Mouse (Mus musculus) embryonic facial prominence, embryonic 15.5 days (tissue): Measurements from ENCODE around the gene Pacs2. TPM values are rescaled to one million over a fixed set of nuclear protein-coding genes. Genes with fewer than 3 reads are reported as not detected.
A peak's percentile ranks its signal among the peaks of the same experiment; 100 is the strongest.

ENCODE experiments used
- ATAC-seq: fragments of 200-750 bp; cut with Nextera tagmentation; 2 replicates; pipeline ENCODE4 v1.8.0; 2017; ENCODE audit warnings: low read depth, moderate TSS enrichment; ENCODE audit not compliant: insufficient number of reproducible peaks, low FRiP score, low TSS enrichment
- H3K27ac ChIP-seq: fragments of 300-500 bp; sonication (generic); replicated peaks from 2 replicates; pipeline ENCODE4 v1.5.1; 2015; ENCODE audit warnings: mild to moderate bottlenecking, inconsistent platforms
- H3K27me3 ChIP-seq: fragments of 300-500 bp; sonication (generic); 2 replicates; pipeline ENCODE4 v1.6.1; 2015; ENCODE audit warnings: inconsistent platforms
- H3K36me3 ChIP-seq: fragments of 300-500 bp; sonication (generic); 2 replicates; pipeline ENCODE4 v1.6.1; 2015; ENCODE audit warnings: mild to moderate bottlenecking, inconsistent platforms
- H3K4me1 ChIP-seq: fragments of 300-500 bp; sonication (generic); 2 replicates; pipeline ENCODE4 v1.6.1; 2015; ENCODE audit warnings: inconsistent platforms
- H3K4me2 ChIP-seq: fragments of 300-500 bp; sonication (generic); replicated peaks from 2 replicates; pipeline ENCODE4 v1.6.1; 2015; ENCODE audit warnings: mild to moderate bottlenecking, inconsistent platforms
- H3K4me3 ChIP-seq: fragments of 300-500 bp; sonication (generic); replicated peaks from 2 replicates; pipeline ENCODE4 v1.5.1; 2015; ENCODE audit warnings: mild to moderate bottlenecking, inconsistent platforms
- H3K9ac ChIP-seq: fragments of 300-500 bp; sonication (generic); 2 replicates; pipeline ENCODE4 v1.6.1; 2015; ENCODE audit warnings: inconsistent platforms
- H3K9me3 ChIP-seq: fragments of 300-500 bp; sonication (generic); replicated peaks from 2 replicates; pipeline ENCODE4 v1.6.1; 2016; ENCODE audit warnings: inconsistent platforms
- WGBS: fragments of 180-500 bp; shearing (Covaris S2); methylation state at CpG from one replicate; pipeline ENCODE4 v1.1.7; 2015; 5-methylcytosine and 5-hydroxymethylcytosine counted together
- polyA plus RNA-seq: library from polyadenylated mRNA; unstranded; fragments of >200 nt; fragmentation: Nextera tagmentation; extraction: Ambion mirVana; gene quantifications from 2 replicates; pipeline ENCODE4 v1.2.1, GENCODE M21; 2015

Gene Pacs2
- polyA plus RNA-seq, 1 experiment from 2014 or later = 17.4 TPM

- H3K27ac ChIP-seq = no peak overlapping the region
- no peak for ATAC-seq
- WGBS = 85% methylated on average over 6 of the region's 6 CpGs
- H3K9ac ChIP-seq = no peak overlapping the region
- H3K4me2 ChIP-seq = no peak overlapping the region
- H3K27me3 ChIP-seq = no peaks in the 10 kb centered on the region
- peaks cover 24% of the 10 kb centered on the region for H3K4me1 ChIP-seq
- no peaks in the 10 kb centered on the region for H3K9me3 ChIP-seq
- peaks cover 46% of the 10 kb centered on the region for H3K36me3 ChIP-seq
- H3K4me3 ChIP-seq = no peak overlapping the region
Measured at GRCm38 (mm10) chr12:113071321-113071720, 57.0 kb downstream of the Pacs2 start.

GRCm38 (mm10) chr12:113071827-113072226 lies 57.5 kb downstream of the Pacs2 start:
- Histone ChIP-seq H3K4me2 (no peak overlapping the region), H3K9me3 (no peaks in the 10 kb centered on the region), H3K4me1 (peaks cover 24% of the 10 kb centered on the region), H3K27ac (no peak overlapping the region), H3K27me3 (no peaks in the 10 kb centered on the region), H3K36me3 (peaks cover 45% of the 10 kb centered on the region), H3K4me3 (no peak overlapping the region), H3K9ac (no peak overlapping the region)
- WGBS = 70% methylated on average over 6 of the region's 6 CpGs
- ATAC-seq = no peak

DNA sequence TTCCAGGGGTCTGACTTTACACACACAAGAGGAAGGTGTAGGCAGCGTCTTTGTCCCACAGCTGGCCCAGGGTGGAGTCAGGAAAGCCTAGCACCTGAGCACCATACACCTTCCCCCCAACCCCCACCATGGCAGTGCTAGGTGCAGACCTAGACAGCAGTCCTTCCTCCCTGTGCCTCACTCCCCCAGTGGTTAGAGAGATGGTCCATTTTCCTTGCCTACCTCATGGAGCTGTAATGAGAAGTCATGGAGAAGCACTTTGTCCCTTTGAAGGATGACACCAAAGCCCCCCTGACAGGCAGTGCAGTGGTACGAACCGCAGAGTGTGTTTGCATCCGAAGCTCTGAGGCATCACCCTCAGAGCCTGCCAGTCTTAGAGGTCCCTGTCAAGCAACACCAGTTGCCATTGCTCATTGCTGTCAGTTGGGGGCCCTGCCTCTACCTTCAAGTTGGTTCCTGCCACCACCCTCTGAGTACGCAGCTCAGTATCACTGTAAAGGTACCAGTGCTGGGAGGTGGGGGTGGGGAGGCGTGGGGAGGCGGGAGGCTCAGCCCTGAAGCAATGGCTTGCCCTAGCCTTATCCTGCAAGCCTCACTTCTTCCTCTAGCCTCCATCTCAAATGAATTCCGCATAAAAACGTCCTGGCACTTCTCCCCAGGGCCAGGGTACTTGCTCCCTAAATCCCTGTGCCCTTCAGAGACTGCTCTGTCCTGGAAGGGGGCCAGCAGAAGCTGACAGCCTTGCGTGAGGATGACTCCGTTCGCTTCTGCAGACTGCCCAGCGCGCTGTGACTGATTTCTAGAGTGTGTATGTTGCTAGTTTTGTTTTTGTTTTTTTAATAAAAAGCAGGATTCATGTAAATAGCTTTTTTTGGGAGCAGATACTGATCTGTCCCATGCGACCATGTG lies 59.4 kb downstream of the Pacs2 start:
- peak overlapping the region; percentile 40 for H3K9ac ChIP-seq
- peaks cover 24% of the 10 kb centered on the region for H3K4me1 ChIP-seq
- H3K36me3 ChIP-seq = peaks cover 28% of the 10 kb centered on the region
- H3K9me3 ChIP-seq = no peaks in the 10 kb centered on the region
- H3K27ac ChIP-seq = peak overlapping the region; percentile 92
- ATAC-seq = peak; percentile 31
- H3K4me3 ChIP-seq = peak overlapping the region; percentile 55
- 11% methylated on average over 15 of the region's 15 CpGs for WGBS
- H3K4me2 ChIP-seq = peak overlapping the region; percentile 97
- no peaks in the 10 kb centered on the region for H3K27me3 ChIP-seq

DNA sequence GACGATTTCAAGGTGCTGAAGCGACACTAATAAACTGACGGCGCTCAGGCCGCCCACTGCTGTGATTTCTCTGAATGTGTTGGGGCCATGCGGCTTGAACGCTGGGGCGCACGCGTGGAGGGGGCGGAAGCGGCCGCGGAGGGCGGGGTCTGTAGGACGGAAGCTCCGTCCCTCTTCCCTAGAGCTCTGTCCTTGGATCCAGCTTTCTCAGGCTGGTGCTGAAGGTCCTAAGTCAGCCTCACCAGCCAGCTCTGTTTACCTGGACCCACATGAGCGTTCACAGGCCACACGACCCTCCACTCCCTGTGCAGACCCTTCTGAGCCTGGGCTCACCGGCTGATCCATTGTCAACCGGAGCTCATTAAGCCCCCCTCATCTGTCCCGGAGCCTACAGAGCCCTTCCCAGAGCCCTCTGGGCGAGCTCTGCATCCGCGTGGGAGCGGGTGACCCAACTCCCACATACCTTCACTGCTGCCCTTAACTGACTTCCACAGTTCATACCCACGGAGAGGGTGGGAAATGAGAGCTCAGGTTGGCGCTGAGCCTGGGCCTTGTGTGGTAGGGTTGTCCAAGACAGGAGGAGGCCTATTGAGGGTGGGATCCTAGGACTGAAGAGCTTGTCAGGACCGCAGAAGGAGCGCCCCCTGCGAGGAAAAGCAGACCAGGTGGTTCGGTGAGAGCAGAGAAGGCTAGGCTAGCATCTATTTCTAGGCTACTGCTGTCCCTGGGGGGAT lies 60.2 kb downstream of the Pacs2 start, which contains the start of gene Tex22:
Gene Tex22 (plus strand): TSS at position 174 of the 734 bp plus-strand sequence.
- H3K36me3 ChIP-seq = peaks cover 20% of the 10 kb centered on the region
- 2% methylated on average over 32 of the region's 32 CpGs for WGBS
- no peaks in the 10 kb centered on the region for H3K27me3 ChIP-seq
- peaks cover 24% of the 10 kb centered on the region for H3K4me1 ChIP-seq
- peak; percentile 93 for ATAC-seq
- H3K27ac ChIP-seq = peak within 1 kb of the TSS; percentile 92
- H3K4me2 ChIP-seq = peak within 1 kb of the TSS; percentile 97
- H3K9ac ChIP-seq = peak within 1 kb of the TSS; percentile 40
- no peaks in the 10 kb centered on the region for H3K9me3 ChIP-seq
- H3K4me3 ChIP-seq = peak within 1 kb of the TSS; percentile 55

DNA sequence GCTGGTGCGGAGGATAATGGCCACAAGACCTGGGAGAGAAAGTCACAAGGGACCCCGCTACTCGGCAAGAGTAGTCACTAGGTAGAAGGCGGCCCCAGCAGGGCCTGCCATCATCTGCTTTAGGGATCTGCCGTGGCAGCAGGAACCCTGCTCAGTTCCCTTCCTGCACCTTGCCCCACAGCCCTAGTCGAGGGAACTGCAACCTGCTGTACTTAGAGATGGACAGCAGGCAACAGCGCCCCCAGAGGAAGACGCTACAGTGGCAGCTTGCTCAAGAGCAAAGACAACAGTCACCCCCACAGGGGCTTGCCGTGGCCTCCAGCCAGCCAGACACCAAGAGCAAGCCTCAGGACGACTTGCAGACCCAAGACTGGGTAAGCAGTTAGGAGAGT lies 60.8 kb downstream of the Pacs2 start:
- H3K9ac ChIP-seq = peak overlapping the region; percentile 40; the same call in 1 of the 2 replicates
- ATAC-seq = peak; percentile 53
- WGBS = 2% methylated on average over 10 of the region's 10 CpGs

GRCm38 (mm10) chr12:113075486-113075885 lies 61.2 kb downstream of the Pacs2 start:
- WGBS = 53% methylated on average over 6 of the region's 6 CpGs
- ATAC-seq = no peak
- Histone ChIP-seq H3K4me1 (peaks cover 24% of the 10 kb centered on the region), H3K9me3 (no peaks in the 10 kb centered on the region), H3K36me3 (peaks cover 11% of the 10 kb centered on the region), H3K27ac (no peak overlapping the region), H3K4me3 (0 out of 2 replicates have a peak overlapping the region, but pooled peaks have one; percentile 55), H3K27me3 (no peaks in the 10 kb centered on the region), H3K9ac (no peak overlapping the region), H3K4me2 (peak overlapping the region; percentile 97)

More for the DNA sequence above, 60.8 kb downstream of the Pacs2 start:
- Histone ChIP-seq H3K4me3 (peak overlapping the region; percentile 55), H3K4me2 (peak overlapping the region; percentile 97), H3K27me3 (no peaks in the 10 kb centered on the region), H3K36me3 (peaks cover 15% of the 10 kb centered on the region), H3K4me1 (peaks cover 24% of the 10 kb centered on the region), H3K27ac (peak overlapping the region; percentile 92), H3K9me3 (no peaks in the 10 kb centered on the region)

DNA sequence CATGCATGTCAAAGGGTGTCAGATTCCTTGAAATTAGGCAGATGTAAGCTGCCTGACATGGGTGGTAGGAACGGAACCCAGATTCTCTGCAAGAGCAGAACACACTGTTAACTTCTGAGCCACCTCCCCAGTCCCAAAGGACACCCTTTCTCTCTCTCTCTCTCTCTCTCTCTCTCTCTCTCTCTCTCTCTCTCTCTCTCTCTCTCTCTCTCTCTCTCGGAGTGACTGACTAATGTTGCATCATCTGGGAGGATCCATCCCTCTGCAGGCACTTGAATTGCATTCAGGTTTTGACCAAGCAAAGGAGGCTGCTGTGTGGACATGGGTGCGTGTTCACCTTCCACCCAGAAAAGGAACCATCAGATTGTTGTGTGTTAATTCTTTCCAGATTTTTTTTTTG lies 73.0 kb downstream of the Pacs2 start:
- 0 out of 2 replicates have a peak, but pooled peaks cover 4% of the 10 kb centered on the region for H3K27me3 ChIP-seq
- no peak overlapping the region for H3K4me3 ChIP-seq
- ATAC-seq = no peak
- no peaks in the 10 kb centered on the region for H3K4me1 ChIP-seq
- H3K9me3 ChIP-seq = no peaks in the 10 kb centered on the region
- H3K4me2 ChIP-seq = no peak overlapping the region
- no peak overlapping the region for H3K9ac ChIP-seq
- H3K36me3 ChIP-seq = no peaks in the 10 kb centered on the region
- H3K27ac ChIP-seq = no peak overlapping the region
- 42% methylated on average over 3 of the region's 3 CpGs for WGBS

DNA sequence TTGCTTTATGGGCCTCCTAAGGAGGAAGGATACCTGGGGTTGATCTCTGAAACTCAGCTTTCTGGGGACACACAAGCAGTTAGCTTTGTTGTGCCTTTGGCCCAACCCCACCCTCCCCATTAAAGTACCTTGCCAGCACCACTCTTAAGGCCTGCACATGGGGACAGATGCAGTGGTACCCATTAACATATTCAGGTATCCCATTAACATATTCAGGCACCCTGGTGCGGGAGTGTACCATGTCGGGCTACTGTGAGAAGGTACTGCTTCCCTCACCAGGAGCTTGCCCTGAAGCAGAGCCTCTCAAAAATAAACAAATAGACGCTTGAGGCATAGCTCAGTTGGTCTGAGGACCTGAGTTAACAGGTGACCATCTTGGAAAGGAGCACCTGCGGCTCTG lies 73.7 kb downstream of the Pacs2 start:
- Histone ChIP-seq H3K4me3 (no peak overlapping the region), H3K4me2 (no peak overlapping the region), H3K27ac (no peak overlapping the region), H3K36me3 (no peaks in the 10 kb centered on the region), H3K4me1 (no peaks in the 10 kb centered on the region), H3K9me3 (no peaks in the 10 kb centered on the region), H3K9ac (no peak overlapping the region), H3K27me3 (0 out of 2 replicates have a peak, but pooled peaks cover 4% of the 10 kb centered on the region)
- no peak for ATAC-seq
- 37% methylated on average over 4 of the region's 4 CpGs for WGBS

GRCm38 (mm10) chr12:113089107-113089506 lies 74.8 kb downstream of the Pacs2 start:
- Histone ChIP-seq H3K4me3 (no peak overlapping the region), H3K27me3 (0 out of 2 replicates have a peak, but pooled peaks cover 4% of the 10 kb centered on the region), H3K36me3 (no peaks in the 10 kb centered on the region), H3K27ac (no peak overlapping the region), H3K9ac (no peak overlapping the region), H3K4me2 (no peak overlapping the region), H3K9me3 (no peaks in the 10 kb centered on the region), H3K4me1 (no peaks in the 10 kb centered on the region)
- no peak for ATAC-seq
- WGBS = 85% methylated on average over 6 of the region's 6 CpGs

GRCm38 (mm10) chr12:113090053-113090452 lies 75.7 kb downstream of the Pacs2 start:
- no peak for ATAC-seq
- Histone ChIP-seq H3K4me2 (no peak overlapping the region), H3K9ac (no peak overlapping the region), H3K9me3 (no peaks in the 10 kb centered on the region), H3K27ac (no peak overlapping the region), H3K4me3 (no peak overlapping the region), H3K4me1 (no peaks in the 10 kb centered on the region), H3K27me3 (0 out of 2 replicates have a peak, but pooled peaks cover 4% of the 10 kb centered on the region), H3K36me3 (no peaks in the 10 kb centered on the region)
- WGBS = 82% methylated on average over 17 of the region's 17 CpGs

- no peak overlapping the region for H3K27ac ChIP-seq
- 89% methylated on average over 5 of the region's 5 CpGs for WGBS
- H3K4me3 ChIP-seq = peak overlapping the region; percentile 98
- H3K9me3 ChIP-seq = no peaks in the 10 kb centered on the region
- H3K9ac ChIP-seq = no peak overlapping the region
- peak overlapping the region; percentile 87 for H3K4me2 ChIP-seq
- H3K27me3 ChIP-seq = no peaks in the 10 kb centered on the region
- no peak; the same call in 1 of the 2 replicates for ATAC-seq
- H3K36me3 ChIP-seq = no peaks in the 10 kb centered on the region
- peaks cover 36% of the 10 kb centered on the region for H3K4me1 ChIP-seq
Measured at GRCm38 (mm10) chr12:113097040-113097439, 82.7 kb downstream of the Pacs2 start.
